Mouse (Mus musculus): ENCODE measurements around the gene Zcchc24.

Gene Zcchc24

DNA sequence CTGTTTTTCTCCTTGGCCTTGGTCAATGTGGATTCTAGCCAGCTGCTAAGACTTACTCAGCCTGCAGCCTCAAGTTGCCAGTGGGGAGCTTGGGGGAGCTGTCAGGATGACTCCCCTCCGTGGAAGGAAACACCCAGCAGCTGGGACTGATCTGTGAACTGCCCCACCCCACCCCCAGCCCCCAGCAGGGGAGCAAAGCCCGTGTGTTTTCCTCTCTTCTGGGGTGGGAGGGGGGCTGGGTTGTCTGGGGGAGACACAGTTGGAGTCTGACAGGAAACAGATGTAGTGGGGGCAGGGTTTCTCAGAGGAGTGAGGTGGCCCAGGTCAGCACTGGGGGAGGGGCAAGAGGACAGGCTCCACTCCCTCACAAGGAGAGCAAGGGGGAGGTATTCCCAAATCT, 50.4 kb downstream of the Zcchc24 start:
- DNase-seq (ENCODE audit: low spot score in 2 of 2): peak; percentile 73 to 75

DNA sequence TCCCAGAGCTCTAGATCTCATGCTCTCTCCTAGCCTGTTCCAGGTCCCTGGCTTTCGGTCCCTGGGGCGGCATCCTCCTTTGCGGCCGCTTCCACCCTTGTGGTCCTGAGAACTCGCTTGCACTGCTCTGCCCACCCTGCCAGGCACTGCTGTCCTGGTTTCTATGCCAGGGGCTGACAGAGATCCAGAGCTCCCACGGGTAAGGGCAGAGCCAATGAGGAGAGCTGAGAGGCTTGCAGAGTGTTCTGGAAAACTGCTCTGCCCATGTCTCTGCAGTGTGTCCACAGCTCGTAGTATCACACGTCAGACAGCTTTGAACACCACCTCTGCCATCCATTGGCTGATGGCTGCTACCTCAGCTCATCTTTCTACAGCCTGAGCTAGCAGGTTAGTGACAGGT, 51.1 kb downstream of the Zcchc24 start:
- no peak for DNase-seq (ENCODE audit: low spot score in 2 of 2)

DNA sequence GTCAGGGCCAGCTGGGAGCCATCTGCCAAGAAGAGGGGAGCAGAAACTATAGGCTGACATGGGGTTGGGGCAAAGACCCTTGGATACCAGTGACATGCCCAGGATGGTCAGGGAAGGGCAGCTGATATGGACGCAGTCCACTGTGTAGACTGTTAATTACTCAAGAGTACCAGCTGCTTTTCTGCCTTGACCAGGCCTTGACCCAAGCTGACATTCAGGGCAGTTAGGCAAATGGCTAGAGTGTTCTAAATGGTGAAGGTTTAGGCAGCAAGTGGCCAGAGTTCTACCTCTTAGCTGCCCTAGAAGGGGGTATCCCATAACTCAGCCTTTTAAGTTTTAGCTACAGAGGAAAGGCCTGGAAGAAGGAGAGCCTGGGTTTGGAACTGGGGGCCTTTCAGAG, 52.3 kb downstream of the Zcchc24 start:
- DNase-seq (ENCODE audit: low spot score in 2 of 2): no peak

DNA sequence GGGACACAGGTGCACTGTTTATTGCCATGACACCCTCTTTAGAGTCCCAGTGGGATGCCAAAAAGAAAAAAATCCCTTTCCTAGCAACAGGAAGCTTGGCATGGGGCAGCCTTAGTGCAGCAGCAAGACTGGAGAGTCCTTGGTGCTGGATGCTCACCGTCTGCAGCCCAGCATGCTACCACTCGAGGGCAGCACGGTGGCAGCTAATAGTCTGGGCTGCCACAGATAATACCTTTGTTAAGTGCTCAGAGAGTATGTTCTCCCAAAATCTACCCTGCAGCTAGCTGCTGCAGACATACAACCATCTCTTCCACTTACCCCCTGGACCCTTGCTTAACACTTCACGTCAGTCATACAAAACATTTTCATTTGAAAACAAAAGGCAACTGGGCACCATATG, 55.4 kb downstream of the Zcchc24 start:
- DNase-seq (ENCODE audit: low spot score in 2 of 2): no peak

DNA sequence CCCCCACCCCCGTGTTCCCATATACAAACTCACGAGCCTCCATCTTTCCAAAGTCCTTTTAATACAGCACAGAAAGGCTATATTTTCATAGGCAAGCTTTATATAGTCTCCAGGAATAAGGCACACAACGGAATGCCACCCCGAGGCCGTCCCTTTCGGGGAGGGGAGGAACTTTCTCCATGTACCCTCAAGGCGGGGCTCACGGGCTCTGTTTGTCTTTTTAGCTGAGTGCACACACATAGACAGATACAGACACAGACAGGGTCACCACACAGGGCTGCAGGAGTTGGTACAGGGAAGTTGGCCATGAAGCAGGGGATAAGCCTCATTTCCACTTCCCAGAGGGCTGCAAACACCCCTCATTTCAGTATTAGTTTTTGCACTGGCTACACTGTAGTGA, 57.2 kb downstream of the Zcchc24 start:
- DNase-seq (ENCODE audit: low spot score in 2 of 2): no peak

DNA sequence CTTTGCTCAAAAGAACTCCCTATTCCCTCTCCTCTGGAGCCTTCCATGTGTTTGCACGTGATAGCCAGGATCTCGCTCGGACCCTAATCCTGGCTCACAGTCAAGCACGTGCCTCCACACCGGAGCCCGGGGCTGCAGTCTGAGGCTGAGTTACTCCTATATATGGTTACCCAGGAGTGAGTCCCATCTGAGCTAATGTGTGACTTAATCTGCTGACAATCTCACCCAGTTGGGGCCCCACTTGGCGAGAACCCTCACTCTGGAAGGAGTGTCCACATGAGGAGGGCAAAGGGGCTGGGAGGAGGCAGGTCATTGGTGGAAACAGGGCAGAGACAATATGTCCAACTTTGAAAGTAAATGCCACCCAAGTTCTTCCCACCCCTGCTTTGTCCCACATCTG, 57.7 kb downstream of the Zcchc24 start:
- DNase-seq (ENCODE audit: low spot score in 2 of 2): no peak

DNA sequence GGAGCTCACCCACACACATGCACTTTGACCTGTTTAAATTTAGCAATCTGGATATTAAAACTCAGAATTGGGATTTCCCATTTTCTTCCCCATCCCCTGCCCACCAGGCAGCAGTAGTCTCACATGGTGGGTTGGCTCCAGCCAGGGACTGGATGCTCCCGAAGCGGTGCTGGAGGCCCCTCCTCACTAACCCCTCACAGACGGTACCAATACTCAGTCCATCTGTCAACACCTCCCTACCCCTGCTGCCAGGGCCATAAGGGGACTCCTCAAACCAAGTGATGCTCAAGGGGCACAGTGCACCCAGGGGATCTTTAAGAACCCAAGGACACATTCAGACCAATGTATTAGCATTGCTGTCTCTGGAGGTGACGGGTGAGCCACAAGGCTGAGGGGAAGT, 58.2 kb downstream of the Zcchc24 start:
- no peak for DNase-seq (ENCODE audit: low spot score in 2 of 2)

DNA sequence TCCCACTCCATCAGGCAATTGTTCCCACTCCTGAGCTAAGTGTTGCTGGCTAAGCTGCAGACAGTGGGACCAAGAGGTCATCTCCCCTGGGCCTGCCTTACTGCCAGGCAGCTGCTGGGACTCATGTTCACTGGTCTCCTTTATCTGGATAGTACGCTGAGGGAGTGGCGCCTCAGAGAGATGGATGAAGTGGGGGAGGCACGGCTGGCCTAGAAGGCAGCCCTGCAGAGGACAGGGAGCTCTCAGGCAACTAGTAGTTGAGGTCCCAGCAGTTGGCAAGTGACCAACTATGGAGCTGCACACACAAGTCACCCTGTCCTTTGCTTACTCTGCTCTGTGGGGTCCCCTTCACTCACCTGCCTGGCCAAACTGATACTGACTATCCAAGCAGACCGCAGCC, 58.8 kb downstream of the Zcchc24 start:
- no peak for DNase-seq (ENCODE audit: low spot score in 2 of 2)

DNA sequence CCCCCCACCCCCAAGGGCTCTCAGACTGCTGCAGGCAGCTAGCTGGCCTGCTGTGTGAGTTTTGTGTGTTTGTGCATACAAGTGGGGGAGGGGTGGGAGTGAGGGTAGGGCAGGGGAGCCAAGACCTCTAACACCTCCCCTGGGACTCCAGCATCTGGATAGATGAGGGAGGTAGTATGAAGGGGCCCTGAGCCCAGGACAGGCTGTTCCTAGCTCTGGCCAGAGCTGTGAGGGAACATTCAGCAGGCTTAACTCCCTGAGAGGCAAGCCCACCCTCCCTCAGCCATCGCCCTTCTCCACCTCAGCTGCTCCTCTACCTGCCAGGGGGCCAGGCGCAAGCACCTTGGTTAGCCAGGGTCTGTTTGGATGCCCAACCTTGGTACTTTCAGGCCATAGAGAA, 59.9 kb downstream of the Zcchc24 start:
- DNase-seq (ENCODE audit: low spot score in 2 of 2): no peak

DNA sequence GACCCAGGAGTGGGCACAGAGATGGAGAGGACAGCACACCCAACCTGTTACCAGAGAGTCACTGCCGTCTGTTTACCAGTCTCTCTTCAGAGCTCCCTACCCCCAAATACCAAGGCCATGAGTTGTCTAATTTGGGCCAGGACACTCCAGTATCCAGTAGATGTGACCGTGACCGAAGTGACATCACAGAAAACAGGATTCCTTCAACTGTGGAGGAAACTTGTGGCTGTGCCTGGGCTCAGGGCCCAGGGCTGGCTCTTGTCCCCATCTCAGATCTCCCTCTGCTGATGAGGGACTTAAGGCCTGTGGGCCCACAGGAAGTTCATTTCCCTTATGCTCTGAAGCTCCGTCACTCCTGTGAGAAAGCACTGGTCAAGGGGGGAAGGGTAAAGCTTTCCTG, 60.4 kb downstream of the Zcchc24 start:
- DNase-seq (ENCODE audit: low spot score in 2 of 2): no peak

DNA sequence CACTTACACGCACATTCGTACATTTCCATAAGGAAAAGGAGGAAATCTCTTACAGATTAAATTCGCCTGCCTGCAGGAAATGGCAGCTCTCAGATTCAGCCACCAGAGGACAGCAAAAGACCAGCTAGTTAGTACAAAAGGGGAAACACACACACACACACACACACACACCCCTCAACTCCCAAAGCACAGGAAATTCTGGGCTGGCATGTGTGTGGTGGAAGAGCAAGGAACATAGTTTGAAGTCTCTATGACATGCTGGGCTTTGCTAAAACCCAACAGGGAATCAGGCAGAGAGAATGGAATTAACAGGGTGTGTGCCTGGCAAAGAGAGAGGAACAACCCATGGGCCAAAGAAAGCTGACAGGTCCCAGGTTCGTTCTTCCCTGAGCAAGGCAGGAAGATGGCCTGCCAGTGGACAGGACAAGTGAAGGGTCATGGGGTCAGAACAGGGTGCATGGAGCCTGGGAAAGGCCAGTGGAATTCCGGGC, 61.1 kb downstream of the Zcchc24 start:
- DNase-seq (ENCODE audit: low spot score in 2 of 2): peak; percentile 48 to 61

DNA sequence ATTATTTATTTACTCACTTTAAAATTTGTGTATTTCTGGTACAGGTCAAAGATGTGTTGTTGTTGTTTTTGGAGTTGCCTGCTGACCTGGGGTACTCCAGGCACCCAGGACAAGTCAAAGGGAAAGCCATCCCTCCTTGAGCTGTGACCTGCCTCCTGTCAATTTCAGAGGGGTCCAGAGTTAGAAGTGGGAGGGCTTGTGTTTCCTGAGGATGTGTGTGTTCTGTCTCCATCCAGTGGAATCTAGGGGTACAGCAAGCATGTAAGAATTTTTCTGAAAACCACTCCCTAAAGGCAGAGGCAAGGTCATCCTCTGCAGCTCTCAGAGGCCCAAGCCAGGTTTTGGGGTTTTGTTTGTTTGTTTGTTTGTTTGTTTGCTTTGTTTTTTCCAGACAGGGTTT, 66.9 kb downstream of the Zcchc24 start:
- DNase-seq (ENCODE audit: low spot score in 2 of 2): peak in 1 of 2 experiments; percentile 49

DNA sequence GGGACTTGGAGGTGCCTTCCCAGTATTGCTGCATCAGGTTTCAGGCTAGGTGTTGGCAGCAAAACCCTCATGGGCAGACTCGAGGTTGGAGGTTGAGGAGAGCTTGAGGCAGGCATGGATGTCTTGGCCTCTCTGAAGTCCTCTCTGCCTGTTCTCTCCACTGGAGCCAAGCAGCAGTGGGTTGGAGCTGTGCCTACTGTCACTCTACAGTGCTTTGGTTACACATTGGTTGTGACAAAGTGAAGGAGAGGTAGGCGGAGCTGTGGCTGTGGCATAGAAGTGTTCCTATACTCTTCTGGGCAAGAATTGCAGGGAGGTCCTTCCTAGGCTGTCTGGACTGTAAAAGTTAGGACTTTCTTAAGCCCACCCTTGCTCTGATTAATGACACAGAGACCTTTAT, 72.5 kb downstream of the Zcchc24 start:
- no peak for DNase-seq (ENCODE audit: low spot score in 2 of 2)

DNA sequence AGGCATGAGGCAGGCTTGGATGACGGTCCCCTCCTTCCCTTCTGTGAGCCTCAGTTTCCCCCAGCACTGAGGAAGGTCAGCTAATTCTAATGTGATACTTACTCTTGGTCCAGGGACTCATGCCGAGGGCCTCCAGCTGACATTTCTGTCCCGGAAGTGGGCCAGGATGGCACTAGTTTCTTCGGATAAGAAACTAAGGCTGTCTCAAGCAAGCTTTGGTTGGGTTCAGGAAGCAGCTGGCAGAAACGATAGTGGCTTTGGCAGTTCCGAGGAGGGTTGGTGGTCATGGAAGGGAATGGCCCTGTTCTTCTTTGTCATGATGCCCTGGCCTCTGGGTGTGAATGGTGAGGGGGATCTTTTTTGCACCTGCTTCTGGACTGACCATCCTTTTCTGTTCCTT, 73.8 kb downstream of the Zcchc24 start:
- DNase-seq (ENCODE audit: low spot score in 2 of 2): no peak

DNA sequence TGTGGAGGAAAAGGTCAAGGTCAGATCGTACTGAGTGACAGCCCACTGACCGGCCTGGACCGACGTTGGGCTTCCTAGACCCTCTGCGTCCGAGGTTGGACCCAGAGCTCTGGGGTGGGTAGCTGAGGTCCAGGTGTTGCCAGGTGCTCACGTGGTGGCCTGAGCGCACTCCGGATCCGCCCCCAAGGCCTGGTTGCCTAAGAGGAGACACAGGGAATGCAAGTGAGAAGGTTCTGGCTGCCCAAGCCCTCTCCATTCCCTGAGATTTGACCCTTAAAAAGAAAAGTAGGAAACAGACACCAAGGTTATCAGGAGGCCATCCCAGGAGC, 74.3 kb downstream of the Zcchc24 start:
- no peak for DNase-seq (ENCODE audit: low spot score in 2 of 2)

DNA sequence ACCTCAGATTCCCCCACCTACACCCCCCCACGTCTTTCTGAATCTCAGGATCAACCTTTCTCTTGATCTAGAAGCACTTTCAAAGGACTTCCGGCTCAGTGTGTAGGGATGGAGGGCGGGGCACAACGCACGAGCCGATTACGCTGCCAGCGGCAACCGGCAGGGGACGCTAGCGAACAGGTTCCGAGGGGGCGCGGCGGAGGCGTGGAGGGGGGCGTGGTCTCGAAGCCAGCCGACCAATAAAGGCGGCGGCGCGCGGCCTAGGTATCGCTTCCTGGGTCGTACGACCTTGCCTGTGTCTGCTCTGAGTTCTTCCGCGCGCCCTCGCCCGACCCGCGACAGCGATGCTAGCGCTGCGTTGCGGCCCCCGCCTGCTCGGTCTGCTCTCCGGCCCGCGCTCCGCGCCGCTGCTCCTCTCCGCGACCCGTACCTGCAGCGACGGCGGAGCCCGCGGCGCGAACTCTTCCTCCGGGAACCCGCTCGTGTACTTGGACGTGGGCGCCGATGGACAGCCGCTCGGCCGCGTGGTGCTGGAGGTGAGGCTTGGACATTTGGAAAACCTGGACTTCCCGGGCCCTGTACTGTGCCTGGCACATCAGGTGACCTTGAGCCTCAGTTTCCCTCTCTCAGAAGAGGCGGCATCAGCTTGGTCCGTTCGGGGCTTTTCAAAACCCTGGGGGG, 74.8 kb downstream of the Zcchc24 start, which contains the start of gene Ppif:
Ppif (plus strand) TSS at position 267 of the 681 bp plus-strand sequence.
- DNase-seq (ENCODE audit: low spot score in 2 of 2): peak; percentile 94 to 100

DNA sequence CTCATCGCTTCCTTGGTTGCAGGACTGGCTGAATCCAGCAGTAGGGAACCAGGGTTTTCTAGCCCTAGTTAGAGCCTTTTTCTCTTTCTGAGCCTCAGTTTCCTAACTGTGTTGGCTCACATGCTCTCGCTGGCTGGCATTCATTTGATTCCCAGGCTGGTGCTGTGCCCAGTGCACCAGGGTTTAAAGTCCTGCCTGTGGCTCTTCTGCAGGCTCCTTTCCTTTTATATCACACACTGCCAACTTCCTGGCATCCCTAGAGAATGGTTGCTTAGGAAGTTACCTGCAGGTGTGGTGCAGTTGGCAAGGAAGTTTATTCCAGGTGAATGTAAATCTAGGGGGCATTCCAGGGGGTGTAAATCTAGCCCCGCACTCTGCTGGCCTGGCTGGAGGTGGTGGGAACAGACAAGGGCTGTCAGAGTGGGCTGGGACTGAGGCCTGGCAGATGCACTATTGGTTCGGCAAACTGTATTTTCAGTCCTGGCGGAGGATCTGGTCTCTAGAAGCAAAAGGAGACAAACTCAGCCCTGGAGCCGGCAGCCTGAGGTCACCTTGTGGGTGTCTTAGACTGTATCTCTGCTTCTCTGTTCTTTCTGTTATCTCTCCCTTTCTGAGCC, 75.5 kb downstream of the Zcchc24 start:
- no peak for DNase-seq (ENCODE audit: low spot score in 2 of 2)

DNA sequence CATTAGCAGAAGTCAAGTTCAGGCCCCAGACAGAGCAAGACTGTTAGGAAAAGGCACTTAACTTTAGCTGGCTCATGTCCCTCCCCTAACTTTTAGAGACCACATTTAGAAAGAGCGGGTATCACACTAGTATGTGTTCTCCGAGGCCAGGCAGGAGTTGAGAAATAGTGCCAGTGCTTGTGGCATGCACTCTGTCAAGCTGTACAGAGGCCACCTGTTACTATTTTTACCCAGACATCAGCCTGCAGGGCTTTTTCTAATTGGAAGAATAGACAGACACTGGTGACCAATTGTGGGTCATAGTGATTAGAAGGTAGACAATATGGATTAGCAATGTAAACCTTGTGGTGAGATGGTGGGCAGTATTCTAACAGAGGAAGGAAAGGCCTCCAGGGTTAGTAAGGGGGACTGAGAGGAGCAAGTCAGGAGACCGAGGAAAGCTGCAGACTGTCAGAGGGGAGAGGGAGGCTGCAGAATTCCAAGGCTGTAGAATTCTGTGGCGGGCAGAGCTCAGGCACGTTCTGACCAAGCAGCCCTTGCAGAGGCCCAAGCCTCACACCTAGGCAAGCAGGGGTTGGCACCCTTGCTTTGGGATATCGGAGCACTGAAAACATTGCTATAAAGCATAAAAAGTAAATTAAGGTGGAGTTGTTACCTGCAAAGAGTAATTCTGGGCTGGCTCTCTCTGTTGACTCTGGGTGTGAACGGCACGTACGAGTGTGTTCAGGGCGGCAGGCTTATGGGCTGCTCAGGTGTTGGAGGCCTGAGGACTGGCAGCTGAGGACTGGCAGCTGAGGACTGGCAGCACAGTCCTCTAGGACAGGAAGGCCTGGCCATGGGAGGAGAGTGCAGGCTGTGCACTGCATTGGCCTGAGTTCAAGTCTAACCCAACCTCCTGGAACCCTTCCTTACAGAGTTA, 81.6 kb downstream of the Zcchc24 start:
- DNase-seq (ENCODE audit: low spot score in 2 of 2): no peak

DNA sequence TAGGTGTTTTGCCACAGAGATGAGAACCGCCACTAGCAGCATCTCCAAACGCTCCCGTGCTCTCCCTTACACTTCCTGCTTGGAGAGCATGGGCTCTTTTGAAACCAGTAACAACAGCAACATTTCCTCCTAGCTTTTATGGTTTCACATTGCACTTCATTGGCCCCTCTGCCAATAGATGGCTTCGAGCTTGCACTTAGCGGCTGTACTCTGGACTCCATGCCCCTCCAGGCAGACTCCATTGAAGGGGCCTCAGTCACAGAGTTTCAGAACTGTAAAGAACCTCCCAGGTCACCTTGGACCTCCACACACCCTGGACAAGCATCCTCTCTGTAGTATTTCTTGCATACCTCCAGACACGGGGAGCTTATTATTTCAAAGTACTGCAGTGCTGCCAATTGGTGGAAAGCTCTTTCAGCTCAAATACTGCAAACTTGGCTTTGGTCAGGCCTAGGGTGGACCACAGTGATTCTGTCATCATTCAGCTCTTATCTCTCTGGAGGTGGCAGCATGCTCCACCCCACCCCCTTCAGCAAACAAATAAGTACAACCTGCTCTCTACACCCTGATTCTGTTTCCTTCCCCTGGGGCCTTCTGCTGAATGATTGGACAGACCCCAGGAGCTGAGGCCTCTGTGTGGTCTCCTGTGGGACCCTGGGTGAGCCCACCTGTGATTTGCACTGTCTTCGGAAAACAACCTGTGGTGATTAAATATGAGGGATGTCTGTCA, 82.5 kb downstream of the Zcchc24 start:
- no peak for DNase-seq (ENCODE audit: low spot score in 2 of 2)

DNA sequence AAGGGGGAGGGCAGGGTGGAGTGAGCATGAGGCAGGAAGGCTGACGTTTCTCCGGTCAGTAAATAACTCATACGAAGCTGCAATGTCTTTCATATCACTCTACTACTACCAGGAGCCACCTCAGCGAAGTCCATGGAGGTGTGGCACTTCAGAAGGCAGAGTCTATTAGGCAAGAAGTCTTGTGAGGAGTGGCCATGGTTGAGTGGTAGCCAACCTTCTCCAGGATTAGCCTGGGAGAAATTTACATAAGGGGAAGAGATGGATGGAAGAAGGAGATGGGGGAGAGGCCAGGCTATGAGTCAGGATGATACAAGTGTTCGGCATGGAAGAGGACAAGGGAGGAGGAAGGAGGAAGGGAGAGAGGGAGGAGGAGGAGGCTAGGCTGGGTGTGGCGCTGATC, 86.8 kb downstream of the Zcchc24 start:
- no peak for DNase-seq (ENCODE audit: low spot score in 2 of 2)

DNA sequence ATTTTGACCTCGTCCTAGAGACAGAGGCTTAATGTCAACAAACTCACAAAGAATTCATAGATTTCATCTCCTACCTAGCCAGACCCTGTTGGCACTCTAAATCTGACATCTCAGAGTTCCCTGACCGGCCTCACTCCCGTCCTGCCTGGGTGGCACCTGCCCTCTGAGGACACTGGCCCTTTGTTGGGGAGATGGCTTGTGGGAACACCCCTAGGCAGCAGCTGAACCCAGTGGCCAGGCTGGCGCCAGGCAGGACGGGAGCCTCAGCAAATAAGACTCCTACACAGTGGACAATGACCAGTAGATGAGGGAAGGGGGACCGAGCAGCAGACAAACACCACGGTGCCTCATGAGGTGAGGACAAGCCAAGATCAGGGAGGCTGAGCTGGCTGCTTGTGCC, 89.2 kb downstream of the Zcchc24 start:
- DNase-seq (ENCODE audit: low spot score in 2 of 2): no peak

DNA sequence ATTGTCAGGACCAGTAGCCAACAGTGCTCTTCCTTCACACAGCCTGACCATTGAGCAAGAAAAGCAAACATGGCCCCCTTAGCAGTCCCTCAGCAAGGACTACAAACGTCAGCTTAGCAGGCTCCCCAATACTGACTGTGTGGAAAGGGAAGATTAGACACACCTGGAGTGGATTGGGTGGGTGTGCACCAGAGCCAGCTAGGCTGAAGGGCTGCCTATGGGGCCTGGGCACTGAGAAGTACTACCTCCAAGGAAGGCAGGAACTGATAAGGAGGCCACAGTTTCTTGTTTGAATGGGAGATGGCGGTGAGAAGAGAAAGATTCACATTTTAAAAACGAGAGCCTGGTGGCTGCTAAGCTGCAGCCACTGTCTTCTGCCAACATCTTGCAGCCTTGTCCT, 101.3 kb downstream of the Zcchc24 start:
- no peak for DNase-seq (ENCODE audit: low spot score in 2 of 2)
